Mouse (Mus musculus): ENCODE data around the gene Srgap1. TPM values are rescaled to one million over a fixed set of nuclear protein-coding genes. Genes with fewer than 3 reads are reported as not detected.
A peak's percentile ranks its signal among the peaks of the same experiment; 100 is the strongest.

Srgap1 gene
- polyA plus RNA-seq, 1 experiment: 1.6 TPM

GRCm38 (mm10) chr10:122051831-122052230 is 4.7 kb upstream of the Srgap1 start:
- Histone ChIP-seq H3K4me1 (ENCODE audit: control insufficient read depth, insufficient read depth, insufficient read length, low read length) (peaks cover 3% of the 10 kb centered on the region; the same call in 1 of the 2 replicates), H3K4me3 (ENCODE audit: low read depth, low read length) (no peak overlapping the region), H3K27me3 (ENCODE audit: control insufficient read depth, insufficient read depth, low read length) (peaks cover 5% of the 10 kb centered on the region; the same call in 1 of the 2 replicates), H3K27ac (ENCODE audit: insufficient read depth, low read depth, low read length) (no peak overlapping the region), H3K36me3 (ENCODE audit: control insufficient read depth, insufficient read depth, low read length) (no peaks in the 10 kb centered on the region)
- WGBS: 14% methylated on average over 6 of the region's 6 CpGs
- TF ChIP-seq CTCF (IDR thresholded peaks at IDR 0.05; ENCODE audit: extremely low read depth, insufficient read length, insufficient replicate concordance, low read depth, low read length) (peak; percentile 100), POLR2A (IDR thresholded peaks at IDR 0.05; ENCODE audit: low read depth, low read length) (no peak)

GRCm38 (mm10) chr10:122047727-122048365 is 731 bp upstream of the Srgap1 start:
- no peak overlapping the region for H3K27ac ChIP-seq (ENCODE audit: insufficient read depth, low read depth, low read length)
- WGBS: 10% methylated on average over 44 of the region's 44 CpGs
- TF ChIP-seq POLR2A (IDR thresholded peaks at IDR 0.05; ENCODE audit: low read depth, low read length): no peak
- peak; percentile 68 for TF ChIP-seq CTCF (IDR thresholded peaks at IDR 0.05; ENCODE audit: extremely low read depth, insufficient read length, insufficient replicate concordance, low read depth, low read length)
- H3K36me3 ChIP-seq (ENCODE audit: control insufficient read depth, insufficient read depth, low read length): no peaks in the 10 kb centered on the region
- H3K4me1 ChIP-seq (ENCODE audit: control insufficient read depth, insufficient read depth, insufficient read length, low read length): peaks cover 3% of the 10 kb centered on the region; the same call in 1 of the 2 replicates
- H3K27me3 ChIP-seq (ENCODE audit: control insufficient read depth, insufficient read depth, low read length): peaks cover 5% of the 10 kb centered on the region; the same call in 1 of the 2 replicates
- peak overlapping the region; percentile 85 for H3K4me3 ChIP-seq (ENCODE audit: low read depth, low read length)

DNA sequence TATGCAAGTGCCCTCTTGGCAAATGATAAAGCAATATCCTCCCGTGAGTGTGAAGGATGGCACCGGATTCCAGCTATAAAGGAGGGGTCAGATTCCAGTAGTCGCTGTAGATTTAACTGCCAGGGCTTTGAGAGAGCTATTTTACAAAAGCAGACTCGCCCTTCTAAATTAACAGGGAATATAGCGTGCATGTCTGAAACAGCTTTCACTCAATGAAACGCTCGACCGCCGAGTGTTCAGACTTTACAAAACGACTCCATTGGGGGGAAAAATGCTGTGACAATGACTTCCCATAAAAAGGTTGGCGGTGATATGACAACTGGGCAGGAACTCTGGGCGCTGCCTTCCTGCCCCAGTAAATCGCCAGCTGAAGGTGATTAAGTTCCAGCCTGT is 608 bp downstream of the Srgap1 start:
- Histone ChIP-seq H3K4me3 (ENCODE audit: low read depth, low read length) (peak overlapping the region; percentile 85), H3K27ac (ENCODE audit: insufficient read depth, low read depth, low read length) (peak overlapping the region; percentile 19; the same call in 1 of the 2 replicates), H3K4me1 (ENCODE audit: control insufficient read depth, insufficient read depth, insufficient read length, low read length) (peaks cover 3% of the 10 kb centered on the region; the same call in 1 of the 2 replicates), H3K36me3 (ENCODE audit: control insufficient read depth, insufficient read depth, low read length) (no peaks in the 10 kb centered on the region), H3K27me3 (ENCODE audit: control insufficient read depth, insufficient read depth, low read length) (peaks cover 5% of the 10 kb centered on the region; the same call in 1 of the 2 replicates)
- no peak for TF ChIP-seq POLR2A (IDR thresholded peaks at IDR 0.05; ENCODE audit: low read depth, low read length)
- TF ChIP-seq CTCF (IDR thresholded peaks at IDR 0.05; ENCODE audit: extremely low read depth, insufficient read length, insufficient replicate concordance, low read depth, low read length): no peak
- 3% methylated on average over 13 of the region's 13 CpGs for WGBS

DNA sequence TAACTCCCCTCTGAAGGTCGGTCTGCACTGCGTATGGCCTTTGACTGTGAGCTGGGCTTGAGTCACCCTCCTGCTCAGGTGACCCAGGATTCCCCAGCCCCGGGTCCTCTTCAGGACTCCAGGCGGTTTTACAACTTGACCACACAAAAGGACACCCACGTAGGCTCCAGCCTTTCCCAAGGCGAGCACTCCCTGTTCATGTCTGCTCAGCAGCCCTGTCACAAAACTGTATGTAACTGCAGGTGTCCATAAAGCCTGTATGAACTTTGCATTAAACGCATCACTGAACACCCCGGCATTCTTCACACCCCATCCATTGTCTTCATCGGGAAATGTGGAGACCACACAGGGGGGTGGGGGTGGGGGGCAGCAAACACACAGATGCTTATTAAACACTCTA is 1.2 kb downstream of the Srgap1 start:
- no peak overlapping the region for H3K27ac ChIP-seq (ENCODE audit: insufficient read depth, low read depth, low read length)
- peaks cover 5% of the 10 kb centered on the region; the same call in 1 of the 2 replicates for H3K27me3 ChIP-seq (ENCODE audit: control insufficient read depth, insufficient read depth, low read length)
- H3K4me1 ChIP-seq (ENCODE audit: control insufficient read depth, insufficient read depth, insufficient read length, low read length): peaks cover 3% of the 10 kb centered on the region; the same call in 1 of the 2 replicates
- H3K4me3 ChIP-seq (ENCODE audit: low read depth, low read length): peak overlapping the region; percentile 3; the same call in 1 of the 2 replicates
- 46% methylated on average over 9 of the region's 9 CpGs for WGBS
- TF ChIP-seq CTCF (IDR thresholded peaks at IDR 0.05; ENCODE audit: extremely low read depth, insufficient read length, insufficient replicate concordance, low read depth, low read length) (no peak), POLR2A (IDR thresholded peaks at IDR 0.05; ENCODE audit: low read depth, low read length) (no peak)
- no peaks in the 10 kb centered on the region for H3K36me3 ChIP-seq (ENCODE audit: control insufficient read depth, insufficient read depth, low read length)

- peaks cover 3% of the 10 kb centered on the region; the same call in 1 of the 2 replicates for H3K4me1 ChIP-seq (ENCODE audit: control insufficient read depth, insufficient read depth, insufficient read length, low read length)
- TF ChIP-seq CTCF (IDR thresholded peaks at IDR 0.05; ENCODE audit: extremely low read depth, insufficient read length, insufficient replicate concordance, low read depth, low read length) (no peak), POLR2A (IDR thresholded peaks at IDR 0.05; ENCODE audit: low read depth, low read length) (no peak)
- peaks cover 5% of the 10 kb centered on the region; the same call in 1 of the 2 replicates for H3K27me3 ChIP-seq (ENCODE audit: control insufficient read depth, insufficient read depth, low read length)
- 74% methylated on average over 4 of the region's 4 CpGs for WGBS
- H3K27ac ChIP-seq (ENCODE audit: insufficient read depth, low read depth, low read length): no peak overlapping the region
- H3K4me3 ChIP-seq (ENCODE audit: low read depth, low read length): no peak overlapping the region
- H3K36me3 ChIP-seq (ENCODE audit: control insufficient read depth, insufficient read depth, low read length): no peaks in the 10 kb centered on the region
Observed at GRCm38 (mm10) chr10:122044926-122045325, 2.2 kb downstream of the Srgap1 start.

DNA sequence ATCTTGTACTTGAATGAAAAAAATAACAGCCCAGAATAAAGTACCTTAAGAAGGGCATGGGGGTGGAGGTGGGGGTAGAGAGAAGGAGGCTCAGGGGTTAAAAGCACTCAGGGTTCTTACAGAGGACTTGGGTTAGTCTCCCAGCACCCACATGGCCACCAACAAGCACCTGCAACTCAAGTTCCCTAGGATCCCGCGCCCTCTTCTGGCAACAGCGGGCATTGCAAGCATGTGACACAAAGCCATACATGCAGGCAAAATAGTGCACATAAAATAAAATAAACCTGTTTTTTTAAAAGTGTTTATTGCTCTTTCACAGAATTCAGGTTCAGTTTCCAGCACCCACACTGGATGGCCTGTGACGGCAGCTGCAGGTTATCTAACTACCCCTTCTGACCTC is 6.7 kb downstream of the Srgap1 start:
- WGBS: 53% methylated on average over 4 of the region's 4 CpGs
- no peaks in the 10 kb centered on the region for H3K36me3 ChIP-seq (ENCODE audit: control insufficient read depth, insufficient read depth, low read length)
- no peak overlapping the region for H3K4me3 ChIP-seq (ENCODE audit: low read depth, low read length)
- H3K4me1 ChIP-seq (ENCODE audit: control insufficient read depth, insufficient read depth, insufficient read length, low read length): no peaks in the 10 kb centered on the region
- no peak overlapping the region for H3K27ac ChIP-seq (ENCODE audit: insufficient read depth, low read depth, low read length)
- H3K27me3 ChIP-seq (ENCODE audit: control insufficient read depth, insufficient read depth, low read length): no peaks in the 10 kb centered on the region
- no peak for TF ChIP-seq POLR2A (IDR thresholded peaks at IDR 0.05; ENCODE audit: low read depth, low read length)
- peak; percentile 62; the same call in 1 of the 2 replicates for TF ChIP-seq CTCF (IDR thresholded peaks at IDR 0.05; ENCODE audit: extremely low read depth, insufficient read length, insufficient replicate concordance, low read depth, low read length)

DNA sequence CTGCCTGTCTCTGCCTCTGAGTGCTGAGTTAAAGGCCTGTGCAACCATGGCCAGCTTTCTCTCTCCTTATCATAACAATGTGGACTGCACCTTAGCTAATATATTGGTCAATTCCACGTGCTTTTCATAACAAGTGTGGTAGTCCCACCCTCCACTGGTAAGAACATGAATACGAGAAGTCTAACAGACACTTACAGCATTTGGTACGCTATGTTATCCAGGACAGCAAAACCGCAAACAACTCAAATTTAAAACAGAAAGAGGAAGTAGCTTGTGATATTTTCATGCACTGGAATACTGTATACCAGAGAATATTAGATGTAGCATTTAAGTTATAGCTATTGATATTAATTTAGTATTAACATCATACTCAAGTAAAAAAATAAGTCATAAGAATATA is 7.5 kb downstream of the Srgap1 start:
- TF ChIP-seq CTCF (IDR thresholded peaks at IDR 0.05; ENCODE audit: extremely low read depth, insufficient read length, insufficient replicate concordance, low read depth, low read length) (no peak), POLR2A (IDR thresholded peaks at IDR 0.05; ENCODE audit: low read depth, low read length) (no peak)
- Histone ChIP-seq H3K4me1 (ENCODE audit: control insufficient read depth, insufficient read depth, insufficient read length, low read length) (no peaks in the 10 kb centered on the region), H3K36me3 (ENCODE audit: control insufficient read depth, insufficient read depth, low read length) (no peaks in the 10 kb centered on the region), H3K4me3 (ENCODE audit: low read depth, low read length) (no peak overlapping the region), H3K27me3 (ENCODE audit: control insufficient read depth, insufficient read depth, low read length) (no peaks in the 10 kb centered on the region), H3K27ac (ENCODE audit: insufficient read depth, low read depth, low read length) (no peak overlapping the region)
- WGBS: 80% methylated on average over 4 of the region's 4 CpGs
